Mouse (Mus musculus) embryo, embryonic 10 days (tissue): ENCODE measurements around the gene Cldn4.
"Not testable (repeated sequence)": the region's sequence is repeated elsewhere in the genome, so short reads cannot be mapped to it uniquely, and the experiment has no call there.

Experiments used
- DNase-seq: peaks from one replicate; pipeline ENCODE4 v3.0.0-alpha.2; 2015; ENCODE audit warnings: low spot score

The Cldn4 gene

GRCm38 (mm10) chr5:134963546-134963945 is 16.8 kb upstream of the Cldn4 start:
- peak; percentile 28 for DNase-seq

- DNase-seq: no peak
Measured at GRCm38 (mm10) chr5:134961519-134961918, 14.8 kb upstream of the Cldn4 start.

GRCm38 (mm10) chr5:134960430-134960829 is 13.7 kb upstream of the Cldn4 start:
- no peak for DNase-seq

GRCm38 (mm10) chr5:134959114-134959513 is 12.4 kb upstream of the Cldn4 start:
- no peak for DNase-seq

- no peak for DNase-seq
Measured at GRCm38 (mm10) chr5:134955491-134955890, 8.8 kb upstream of the Cldn4 start.

- peak; percentile 39 for DNase-seq
Measured at GRCm38 (mm10) chr5:134951053-134951884, 4.5 kb upstream of the Cldn4 start.

- DNase-seq: no peak
Measured at GRCm38 (mm10) chr5:134948085-134948439, 1.3 kb upstream of the Cldn4 start.

- DNase-seq: no peak
Measured at GRCm38 (mm10) chr5:134947420-134948084, 818 bp upstream of the Cldn4 start.

- peak; percentile 48 for DNase-seq
Measured at GRCm38 (mm10) chr5:134946063-134946856, 474 bp downstream of the Cldn4 start.

- DNase-seq: no peak
Measured at GRCm38 (mm10) chr5:134945266-134945959, 1.3 kb downstream of the Cldn4 start.

GRCm38 (mm10) chr5:134944179-134944578 is 2.6 kb downstream of the Cldn4 start:
- no peak for DNase-seq

GRCm38 (mm10) chr5:134942740-134943139 is 4.0 kb downstream of the Cldn4 start:
- DNase-seq: no peak

- DNase-seq: no peak
Measured at GRCm38 (mm10) chr5:134941472-134942209, 5.1 kb downstream of the Cldn4 start.

GRCm38 (mm10) chr5:134939554-134939953 is 7.2 kb downstream of the Cldn4 start:
- DNase-seq: not testable (repeated sequence)

- DNase-seq: no peak
Measured at GRCm38 (mm10) chr5:134939069-134939468, 7.7 kb downstream of the Cldn4 start.

- DNase-seq: no peak
Measured at GRCm38 (mm10) chr5:134936626-134937185, 10.0 kb downstream of the Cldn4 start.

GRCm38 (mm10) chr5:134936051-134936450 is 10.7 kb downstream of the Cldn4 start:
- no peak for DNase-seq

GRCm38 (mm10) chr5:134934666-134935065 is 12.1 kb downstream of the Cldn4 start:
- no peak for DNase-seq

GRCm38 (mm10) chr5:134933686-134934085 is 13.0 kb downstream of the Cldn4 start:
- not testable (repeated sequence) for DNase-seq

- no peak for DNase-seq
Measured at GRCm38 (mm10) chr5:134933281-134933680, 13.5 kb downstream of the Cldn4 start.

GRCm38 (mm10) chr5:134932903-134933276 is 13.8 kb downstream of the Cldn4 start:
- peak; percentile 71 for DNase-seq
